Mouse (Mus musculus) neural tube, embryonic 15.5 days (tissue): ENCODE measurements at regions not wholly inside any gene's neighbourhood (a gene's known extent, or its start where the extent isn't known, plus 50 kb on each side); places are given as distances from the start of the nearest gene placed in this dataset.

Experiments used
- ATAC-seq: fragments of 200-750 bp; cut with Nextera tagmentation; 2 replicates; pipeline ENCODE4 v1.8.0; 2017; ENCODE audit warnings: mild to moderate bottlenecking, moderate TSS enrichment, moderate library complexity; ENCODE audit not compliant: low FRiP score
- H3K27ac ChIP-seq: fragments of 300-500 bp; sonication (generic); replicated peaks from 2 replicates; pipeline ENCODE4 v1.5.1; 2015; ENCODE audit warnings: mild to moderate bottlenecking, inconsistent platforms
- H3K27me3 ChIP-seq: fragments of 300-500 bp; sonication (generic); replicated peaks from 2 replicates; pipeline ENCODE4 v1.6.1; 2015; ENCODE audit warnings: inconsistent platforms
- H3K36me3 ChIP-seq: fragments of 300-500 bp; sonication (generic); 2 replicates; pipeline ENCODE4 v1.6.1; 2015; ENCODE audit warnings: inconsistent platforms
- H3K4me1 ChIP-seq: fragments of 300-500 bp; sonication (generic); 2 replicates; pipeline ENCODE4 v1.6.1; 2015; ENCODE audit warnings: inconsistent platforms
- H3K4me2 ChIP-seq: fragments of 300-500 bp; sonication (generic); 2 replicates; pipeline ENCODE4 v1.6.1; 2015; ENCODE audit warnings: inconsistent platforms, mild to moderate bottlenecking, moderate library complexity
- H3K4me3 ChIP-seq: fragments of 300-500 bp; sonication (generic); replicated peaks from 2 replicates; pipeline ENCODE4 v1.5.1; 2015; ENCODE audit warnings: mild to moderate bottlenecking, inconsistent platforms
- H3K9ac ChIP-seq: fragments of 300-500 bp; sonication (generic); replicated peaks from 2 replicates; pipeline ENCODE4 v1.6.1; 2015; ENCODE audit warnings: mild to moderate bottlenecking, inconsistent platforms
- H3K9me3 ChIP-seq: fragments of 300-500 bp; sonication (generic); replicated peaks from 2 replicates; pipeline ENCODE4 v1.6.1; 2016; ENCODE audit warnings: inconsistent platforms
- WGBS: fragments of 180-500 bp; shearing (Covaris S2); methylation state at CpG from one replicate; pipeline ENCODE4 v1.1.7; 2015; ENCODE audit warnings: mixed read lengths; 5-methylcytosine and 5-hydroxymethylcytosine counted together

DNA sequence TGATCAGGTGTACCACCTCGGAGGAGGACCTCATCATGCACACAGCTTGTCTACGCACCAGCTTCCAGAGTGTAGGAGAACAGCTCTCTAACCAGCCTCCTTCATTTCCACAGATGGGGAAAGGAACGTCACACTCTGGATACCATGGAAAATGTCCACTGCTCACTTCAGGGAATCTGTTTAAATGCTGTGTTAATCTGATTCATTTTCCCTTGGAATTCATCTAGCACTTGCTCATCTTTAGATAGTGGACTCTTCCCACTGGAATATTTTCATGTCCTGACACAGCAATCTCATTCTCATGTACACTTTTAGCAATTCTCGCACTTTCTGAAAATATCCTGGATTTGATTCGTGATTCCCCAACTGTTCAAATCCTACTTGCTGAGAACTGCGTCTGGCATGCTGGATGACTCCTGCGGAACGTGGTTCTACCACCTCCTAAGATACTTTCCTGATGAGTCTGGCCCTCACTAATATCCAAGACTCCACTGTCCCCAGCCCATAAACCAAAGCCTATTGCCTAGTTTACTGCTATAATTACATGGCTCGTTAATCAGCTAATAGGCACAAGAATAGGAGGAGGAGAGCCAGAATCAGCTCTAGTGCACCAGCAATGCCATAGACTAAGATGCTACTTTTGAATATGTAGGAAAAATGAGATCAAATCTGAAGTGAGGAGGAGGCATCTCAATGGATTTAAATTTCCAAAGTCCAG lies 56.0 kb upstream of the Bdnf start:
- no peaks in the 10 kb centered on the region for H3K4me1 ChIP-seq
- H3K4me3 ChIP-seq, result no peak overlapping the region
- H3K9me3 ChIP-seq, result no peaks in the 10 kb centered on the region
- no peak for ATAC-seq
- no peak overlapping the region for H3K4me2 ChIP-seq
- H3K36me3 ChIP-seq, result no peaks in the 10 kb centered on the region
- H3K9ac ChIP-seq, result no peak overlapping the region
- WGBS, result 55% methylated on average over 9 of the region's 9 CpGs
- H3K27me3 ChIP-seq, result peaks cover 14% of the 10 kb centered on the region
- H3K27ac ChIP-seq, result no peak overlapping the region

- ATAC-seq, result no peak
- Histone ChIP-seq H3K9me3 (no peaks in the 10 kb centered on the region), H3K4me2 (no peak overlapping the region), H3K27ac (no peak overlapping the region), H3K27me3 (peaks cover 12% of the 10 kb centered on the region), H3K9ac (no peak overlapping the region), H3K4me1 (no peaks in the 10 kb centered on the region), H3K36me3 (no peaks in the 10 kb centered on the region), H3K4me3 (no peak overlapping the region)
- 85% methylated on average over 6 of the region's 6 CpGs for WGBS
These were observed 54.8 kb upstream of the Bdnf start for GRCm38 (mm10) chr2:109619676-109620075.

DNA sequence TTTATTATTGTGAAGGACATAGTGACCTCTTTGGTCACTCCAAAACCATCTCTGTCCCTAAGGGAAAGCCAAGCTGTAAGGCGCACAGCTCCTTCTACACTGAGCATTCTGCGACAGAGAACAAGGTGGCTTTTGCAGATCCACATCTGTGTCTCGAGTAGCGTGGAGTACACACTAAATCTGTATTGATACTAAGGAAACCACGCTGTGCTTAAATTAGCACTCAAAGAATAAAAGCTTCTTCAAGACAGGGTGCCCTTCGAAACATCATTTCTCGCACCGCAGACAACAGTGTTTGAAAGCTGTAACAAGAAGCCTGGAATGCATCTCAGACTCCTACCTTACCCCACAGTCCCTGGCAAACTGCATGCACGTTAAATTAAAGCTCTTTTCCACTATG lies 52.9 kb upstream of the Bdnf start:
- H3K27me3 ChIP-seq, result peaks cover 7% of the 10 kb centered on the region

More for the DNA sequence above, 52.9 kb upstream of the Bdnf start:
- Histone ChIP-seq H3K9ac (no peak overlapping the region), H3K4me3 (no peak overlapping the region), H3K4me1 (no peaks in the 10 kb centered on the region), H3K4me2 (no peak overlapping the region), H3K27ac (no peak overlapping the region), H3K9me3 (no peaks in the 10 kb centered on the region), H3K36me3 (no peaks in the 10 kb centered on the region)
- WGBS, result 34% methylated on average over 9 of the region's 9 CpGs
- no peak for ATAC-seq
